Comparison of ENCODE assay signal across 8 mouse cellular contexts in the genomic region with DNA sequence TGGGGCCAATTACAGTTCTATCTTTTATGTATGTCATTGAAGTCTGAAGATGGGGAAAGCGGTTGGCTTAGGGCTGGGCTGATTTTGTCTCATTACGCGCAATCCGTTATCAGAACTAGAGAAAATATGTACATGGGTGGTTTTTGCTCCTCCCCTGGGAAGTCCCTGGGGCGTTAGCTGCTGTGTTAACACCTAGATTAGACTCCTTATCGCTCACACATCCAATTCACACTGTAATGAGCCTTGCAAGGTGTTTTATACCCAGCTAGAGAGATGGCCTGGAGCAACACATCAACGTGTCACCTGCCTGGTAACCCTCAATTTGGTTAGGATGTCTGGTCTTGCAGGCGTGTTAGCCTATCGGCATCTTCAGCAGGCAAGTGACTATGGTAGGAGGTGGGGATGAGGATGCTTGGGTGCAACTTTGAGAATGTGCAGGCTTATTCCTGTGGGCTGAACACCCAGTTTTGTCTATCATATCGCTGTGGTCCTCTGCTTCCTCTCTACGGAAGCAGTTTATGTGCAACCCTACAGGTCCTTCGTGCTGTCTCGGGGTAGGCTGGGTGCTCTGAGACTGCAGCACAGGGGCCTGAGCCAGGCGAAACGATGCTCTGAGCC. TPM values are rescaled to one million over a fixed set of nuclear protein-coding genes. Genes with fewer than 3 reads are reported as not detected.
A peak's percentile ranks its signal among the peaks of the same experiment; 100 is the strongest.
DNase-seq lines count a peak whose midpoint lies in the region; ATAC-seq and TF ChIP-seq lines count a peak whose summit lies in the region.
"Had no signal": no experiment of that assay in that cellular context is flagged by ENCODE, and none has a peak within 500 bp of the region (broad histone marks: within the 10 kb centered on the region; RNA-seq: fewer than 3 reads in every experiment).

No protein-coding gene starts in this region.

- peaks cover 26% of the 10 kb centered on the region for H3K36me3 ChIP-seq in C2C12 (ENCODE audit: control insufficient read depth, insufficient read depth)
- H3K36me3 ChIP-seq in E14TG2a.4 (ENCODE audit: insufficient read depth, low read length) = peaks cover 22% of the 10 kb centered on the region
- peaks cover 19% of the 10 kb centered on the region for H3K36me3 ChIP-seq in forebrain, postnatal 0 days (ENCODE audit: insufficient read depth)
- peaks cover 26% of the 10 kb centered on the region for H3K36me3 ChIP-seq in liver, embryonic 14.5 days (replicated peaks; ENCODE audit: control insufficient read depth, insufficient read depth, low read depth)
- H3K36me3 ChIP-seq in stomach, embryonic 15.5 days = peaks cover 9% of the 10 kb centered on the region; the same call in 1 of the 2 replicates

- peak; percentile 85 for TF ChIP-seq EP300 in liver, embryonic 14.5 days (IDR thresholded peaks at IDR 0.05; ENCODE audit: low read depth)

- peaks cover 88% of the 10 kb centered on the region for H3K79me2 ChIP-seq in C2C12 (ENCODE audit: control insufficient read depth, insufficient read depth)

- H3K4me2 ChIP-seq in forebrain, postnatal 0 days (ENCODE audit: low read depth) = peak overlapping the region; percentile 99
- peak overlapping the region; percentile 95 for H3K4me2 ChIP-seq in liver, embryonic 14.5 days (ENCODE audit: low read depth)
- peak overlapping the region; percentile 88 for H3K4me2 ChIP-seq in stomach, embryonic 15.5 days

- H3K27ac ChIP-seq in forebrain, postnatal 0 days (ENCODE audit: low read depth, low read length) = no peak overlapping the region
- H3K27ac ChIP-seq in liver, embryonic 14.5 days = peak overlapping the region; percentile 98
- peak overlapping the region; percentile 81 for H3K27ac ChIP-seq in stomach, embryonic 15.5 days

- no peak for TF ChIP-seq CTCF in C2C12 (IDR thresholded peaks at IDR 0.05; ENCODE audit: control insufficient read depth, insufficient read depth, insufficient read length)
- TF ChIP-seq CTCF in E14TG2a.4 (conservative IDR thresholded peaks at IDR 0.05; ENCODE audit: low read length) = no peak
- no peak for TF ChIP-seq CTCF in forebrain, postnatal 0 days (IDR thresholded peaks at IDR 0.05; ENCODE audit: low read depth)
- no peak for TF ChIP-seq CTCF in liver, embryonic 14.5 days (IDR thresholded peaks at IDR 0.05; ENCODE audit: low read depth)

- H3K79me3 ChIP-seq in C2C12 (ENCODE audit: low read depth) = peaks cover 51% of the 10 kb centered on the region

- no peaks in the 10 kb centered on the region for H3K27me3 ChIP-seq in C2C12 (ENCODE audit: control insufficient read depth, insufficient read depth, insufficient read length)
- H3K27me3 ChIP-seq in E14TG2a.4 (ENCODE audit: insufficient read depth, low read length) = peaks cover 43% of the 10 kb centered on the region
- no peaks in the 10 kb centered on the region for H3K27me3 ChIP-seq in forebrain, postnatal 0 days (ENCODE audit: insufficient read depth, low read length)
- H3K27me3 ChIP-seq in liver, embryonic 14.5 days (ENCODE audit: control insufficient read depth, insufficient read depth, low read length) = no peaks in the 10 kb centered on the region
- H3K27me3 ChIP-seq in stomach, embryonic 15.5 days (replicated peaks) = no peaks in the 10 kb centered on the region

- DNase-seq in forebrain, postnatal 0 days = no peak
- DNase-seq in liver, embryonic 14.5 days (ENCODE audit: low read depth in 3 of 3, low spot score in 3 of 3) = peak; percentile 88 to 95 (median 91)
- no peak for DNase-seq in right cerebral cortex, adult 2 months (ENCODE audit: low spot score in 2 of 2)
- DNase-seq in cerebellum, adult 8-10 months = no peak

- no peak for ATAC-seq in forebrain, postnatal 0 days
- ATAC-seq in liver, embryonic 14.5 days (ENCODE audit: insufficient read depth) = peak; percentile 63
- ATAC-seq in stomach, embryonic 15.5 days (ENCODE audit: insufficient read depth, low FRiP score, low read depth) = peak; percentile 5; the same call in 1 of the 2 replicates

- peak overlapping the region; percentile 99 for H3K9ac ChIP-seq in forebrain, postnatal 0 days
- peak overlapping the region; percentile 96 for H3K9ac ChIP-seq in liver, embryonic 14.5 days (replicated peaks)
- peak overlapping the region; percentile 38; the same call in 1 of the 2 replicates for H3K9ac ChIP-seq in stomach, embryonic 15.5 days

- H3K4me3 ChIP-seq in C2C12 (ENCODE audit: insufficient read depth, poor library complexity, severe bottlenecking) (peak overlapping the region; percentile 85), E14TG2a.4 (replicated peaks; ENCODE audit: low read length) (peak overlapping the region; percentile 58)
- peak overlapping the region; percentile 97 for H3K4me3 ChIP-seq in forebrain, postnatal 0 days (ENCODE audit: low read depth, low read length)
- H3K4me3 ChIP-seq in liver, embryonic 14.5 days (ENCODE audit: insufficient read depth in 1 of 2, low read depth in 2 of 2, low read length in 2 of 2) = peak overlapping the region; percentile 74 to 96
- peak overlapping the region; percentile 89 for H3K4me3 ChIP-seq in stomach, embryonic 15.5 days (replicated peaks)

- H3K4me1 ChIP-seq in E14TG2a.4 (replicated peaks; ENCODE audit: low read depth, low read length) = peaks cover 70% of the 10 kb centered on the region
- H3K4me1 ChIP-seq in forebrain, postnatal 0 days (ENCODE audit: insufficient read depth) = peaks cover 34% of the 10 kb centered on the region
- peaks cover 43 to 54% of the 10 kb centered on the region in 2 experiments for H3K4me1 ChIP-seq in liver, embryonic 14.5 days (replicated peaks; ENCODE audit: control insufficient read depth in 2 of 2, insufficient read depth in 2 of 2, low read length in 1 of 2)
- peaks cover 67% of the 10 kb centered on the region for H3K4me1 ChIP-seq in stomach, embryonic 15.5 days

- peak overlapping the region; percentile 35 for H3ac ChIP-seq in C2C12 (ENCODE audit: control insufficient read depth, insufficient read length, low read depth)

- WGBS in forebrain, postnatal 0 days = 73% methylated on average over 15 of the region's 15 CpGs
- 14% methylated on average over 15 of the region's 15 CpGs for WGBS in liver, embryonic 14.5 days (ENCODE audit: insufficient replicate concordance)
- WGBS in stomach, embryonic 15.5 days = 60% methylated on average over 15 of the region's 15 CpGs

- H3K9me3 ChIP-seq in E14TG2a.4 (ENCODE audit: low read length) = no peaks in the 10 kb centered on the region
- no peaks in the 10 kb centered on the region for H3K9me3 ChIP-seq in forebrain, postnatal 0 days (ENCODE audit: low read length)
- H3K9me3 ChIP-seq in liver, embryonic 14.5 days (ENCODE audit: control insufficient read depth, low read length) = no peaks in the 10 kb centered on the region
- no peaks in the 10 kb centered on the region for H3K9me3 ChIP-seq in stomach, embryonic 15.5 days

TF ChIP-seq in C2C12, 6 proteins besides CTCF, POLR2A, EP300 and RAD21:
- TF ChIP-seq MAX (IDR thresholded peaks at IDR 0.05) (no peak), MYOG (IDR thresholded peaks at IDR 0.05; ENCODE audit: control insufficient read depth, extremely low read depth, insufficient read length) (no peak), CEBPB (IDR thresholded peaks at IDR 0.05; ENCODE audit: low read depth) (no peak), USF1 (IDR thresholded peaks at IDR 0.05; ENCODE audit: low read depth) (no peak), MYOD1 (IDR thresholded peaks at IDR 0.05; ENCODE audit: control insufficient read depth, insufficient read length, low read depth) (no peak), FOSL1 (IDR thresholded peaks at IDR 0.05; ENCODE audit: insufficient read depth, low read length, poor library complexity, severe bottlenecking) (no peak)

RNA-seq across cellular contexts. Expression of a gene that starts 1.0 kb away (rescaled TPM):
- 62.1 TPM for polyA plus RNA-seq in C2C12 (2012; fragmentation: generic; extraction: Trizol)
- total RNA-seq in forebrain, postnatal 0 days (2014; rRNA removed) = 28.5 and 33.2 TPM in 2 replicates
- 41.3 and 53.0 TPM in 2 replicates for polyA plus RNA-seq in forebrain, postnatal 0 days (2015; fragmentation: Nextera tagmentation; extraction: Ambion mirVana)
- 70.8 and 95.5 TPM in 2 replicates for polyA plus RNA-seq in liver, embryonic 14.5 days (2012; rRNA removed)
- 66.0 and 76.7 TPM in 2 replicates for polyA plus RNA-seq in liver, embryonic 14.5 days (2014; fragmentation: Nextera tagmentation; extraction: Ambion mirVana)
- polyA plus RNA-seq in stomach, embryonic 15.5 days (2015; fragmentation: Nextera tagmentation; extraction: Ambion mirVana) = 45.0 and 50.0 TPM in 2 replicates

RNA-seq across cellular contexts. Expression of a gene that starts 2.4 kb away (rescaled TPM):
- polyA plus RNA-seq in C2C12 (2012; fragmentation: generic; extraction: Trizol) = 129 TPM
- 169 and 172 TPM in 2 replicates for total RNA-seq in forebrain, postnatal 0 days (2014; rRNA removed)
- 165 and 200 TPM in 2 replicates for polyA plus RNA-seq in forebrain, postnatal 0 days (2015; fragmentation: Nextera tagmentation; extraction: Ambion mirVana)
- 44.0 and 50.9 TPM in 2 replicates for polyA plus RNA-seq in liver, embryonic 14.5 days (2012; rRNA removed)
- 40.6 and 41.0 TPM in 2 replicates for polyA plus RNA-seq in liver, embryonic 14.5 days (2014; fragmentation: Nextera tagmentation; extraction: Ambion mirVana)
- polyA plus RNA-seq in stomach, embryonic 15.5 days (2015; fragmentation: Nextera tagmentation; extraction: Ambion mirVana) = 76.4 and 81.5 TPM in 2 replicates

RNA-seq across cellular contexts. Expression of a gene that starts 13.6 kb away (rescaled TPM):
- polyA plus RNA-seq in C2C12 (2012; fragmentation: generic; extraction: Trizol) = 128 TPM
- 21.3 and 22.7 TPM in 2 replicates for total RNA-seq in forebrain, postnatal 0 days (2014; rRNA removed)
- polyA plus RNA-seq in forebrain, postnatal 0 days (2015; fragmentation: Nextera tagmentation; extraction: Ambion mirVana) = 5.9 and 12.4 TPM in 2 replicates
- polyA plus RNA-seq in liver, embryonic 14.5 days (2012; rRNA removed) = 1.9 and 2.1 TPM in 2 replicates
- 0.85 and 1.6 TPM in 2 replicates for polyA plus RNA-seq in liver, embryonic 14.5 days (2014; fragmentation: Nextera tagmentation; extraction: Ambion mirVana)
- 27.1 and 30.6 TPM in 2 replicates for polyA plus RNA-seq in stomach, embryonic 15.5 days (2015; fragmentation: Nextera tagmentation; extraction: Ambion mirVana)

RNA-seq across cellular contexts. Expression of a gene that starts 22.9 kb away (rescaled TPM):
- polyA plus RNA-seq in C2C12 (2012; fragmentation: generic; extraction: Trizol) = 0.19 TPM
- total RNA-seq in forebrain, postnatal 0 days (2014; rRNA removed) = not detected in 2 replicates
- 0.17 TPM in 1 of 2 replicates, not detected in the other for polyA plus RNA-seq in forebrain, postnatal 0 days (2015; fragmentation: Nextera tagmentation; extraction: Ambion mirVana)
- 0.04 TPM in 1 of 2 replicates, not detected in the other for polyA plus RNA-seq in liver, embryonic 14.5 days (2012; rRNA removed)
- 0.17 and 0.27 TPM in 2 replicates for polyA plus RNA-seq in liver, embryonic 14.5 days (2014; fragmentation: Nextera tagmentation; extraction: Ambion mirVana)
- 0.52 and 1.3 TPM in 2 replicates for polyA plus RNA-seq in stomach, embryonic 15.5 days (2015; fragmentation: Nextera tagmentation; extraction: Ambion mirVana)
- polyA plus RNA-seq: large intestine, adult 2 months had no signal

RNA-seq across cellular contexts. Expression of a gene that starts 38.4 kb away (rescaled TPM):
- polyA plus RNA-seq in C2C12 (2012; fragmentation: generic; extraction: Trizol) = 28.0 TPM
- 57.4 and 67.1 TPM in 2 replicates for total RNA-seq in forebrain, postnatal 0 days (2014; rRNA removed)
- 10.2 and 17.2 TPM in 2 replicates for polyA plus RNA-seq in forebrain, postnatal 0 days (2015; fragmentation: Nextera tagmentation; extraction: Ambion mirVana)
- 19.8 and 25.9 TPM in 2 replicates for polyA plus RNA-seq in liver, embryonic 14.5 days (2012; rRNA removed)
- 9.1 and 9.8 TPM in 2 replicates for polyA plus RNA-seq in liver, embryonic 14.5 days (2014; fragmentation: Nextera tagmentation; extraction: Ambion mirVana)
- 17.7 and 19.3 TPM in 2 replicates for polyA plus RNA-seq in stomach, embryonic 15.5 days (2015; fragmentation: Nextera tagmentation; extraction: Ambion mirVana)

Comparison
In these comparisons a context has a peak if more than half of its experiments do, and no peak if none do; other contexts are left out.
1. DNase-seq: peak in liver, embryonic 14.5 days (3 of 3); none in forebrain, postnatal 0 days (single experiment), right cerebral cortex, adult 2 months (0 of 2) and cerebellum, adult 8-10 months (single experiment).
2. H3K9ac ChIP-seq: peak in every context shown above with its lines; median percentile 99 in forebrain, postnatal 0 days; 96 in liver, embryonic 14.5 days; 38 in stomach, embryonic 15.5 days.
3. Peak in every context shown above with its lines, with median percentiles within 50 percentile points of each other: H3K4me3 ChIP-seq and H3K4me2 ChIP-seq.